Mouse (Mus musculus) yolk sac, embryonic 10.5 days (tissue): ENCODE measurements around the gene Nkx6-2.
A peak's percentile ranks its signal among the peaks of the same experiment; 100 is the strongest.

Experiments used
- DNase-seq: peaks from one replicate; pipeline ENCODE4 v3.0.0-alpha.2; 2017; ENCODE audit warnings: low spot score

The Nkx6-2 gene

GRCm38 (mm10) chr7:139582595-139582994 lies at the start of gene Nkx6-2:
Gene Nkx6-2, minus strand, starts transcription at chr7:139582797.
- DNase-seq, result peak; percentile 40

- no peak for DNase-seq
Observed at GRCm38 (mm10) chr7:139625156-139625555, 42.6 kb upstream of the Nkx6-2 start.

- no peak for DNase-seq
Observed at GRCm38 (mm10) chr7:139622568-139622967, 40.0 kb upstream of the Nkx6-2 start.

- peak; percentile 15 for DNase-seq
Observed at GRCm38 (mm10) chr7:139615767-139616766, 33.5 kb upstream of the Nkx6-2 start.

GRCm38 (mm10) chr7:139610328-139610727 lies 27.7 kb upstream of the Nkx6-2 start:
- no peak for DNase-seq

- no peak for DNase-seq
Observed at GRCm38 (mm10) chr7:139595862-139596261, 13.3 kb upstream of the Nkx6-2 start.

GRCm38 (mm10) chr7:139595311-139595710 lies 12.7 kb upstream of the Nkx6-2 start:
- no peak for DNase-seq

- no peak for DNase-seq
Observed at GRCm38 (mm10) chr7:139591311-139591710, 8.7 kb upstream of the Nkx6-2 start.

- DNase-seq, result no peak
Observed at GRCm38 (mm10) chr7:139590302-139590701, 7.7 kb upstream of the Nkx6-2 start.

GRCm38 (mm10) chr7:139587919-139588318 lies 5.3 kb upstream of the Nkx6-2 start:
- DNase-seq, result no peak

- no peak for DNase-seq
Observed at GRCm38 (mm10) chr7:139585183-139585821, 2.7 kb upstream of the Nkx6-2 start.

GRCm38 (mm10) chr7:139584221-139585175 lies 1.9 kb upstream of the Nkx6-2 start:
- no peak for DNase-seq

GRCm38 (mm10) chr7:139583094-139583737 lies 619 bp upstream of the Nkx6-2 start:
- no peak for DNase-seq

- peak; percentile 15 for DNase-seq
Observed at GRCm38 (mm10) chr7:139581801-139582571, 611 bp downstream of the Nkx6-2 start.

- DNase-seq, result no peak
Observed at GRCm38 (mm10) chr7:139580851-139581775, 1.5 kb downstream of the Nkx6-2 start.

GRCm38 (mm10) chr7:139579261-139579905 lies 3.2 kb downstream of the Nkx6-2 start:
- DNase-seq, result no peak

GRCm38 (mm10) chr7:139576064-139576686 lies 6.4 kb downstream of the Nkx6-2 start:
- no peak for DNase-seq

GRCm38 (mm10) chr7:139572665-139573064 lies 9.9 kb downstream of the Nkx6-2 start:
- no peak for DNase-seq
